Mouse (Mus musculus) splenic B cell, adult 2 months (primary cell): ENCODE data around the gene Csrp1.

Experiments used
- DNase-seq: peaks from one replicate; pipeline ENCODE4 v3.0.0-alpha.2; 2011; ENCODE audit warnings: low read depth, low spot score
- H3K27me3 ChIP-seq: 2 replicates; pipeline ENCODE4 v1.6.1; 2012; ENCODE audit warnings: mild to moderate bottlenecking, low read length, moderate library complexity, mixed read lengths; ENCODE audit not compliant: control insufficient read depth, poor library complexity, insufficient read depth, severe bottlenecking
- H3K36me3 ChIP-seq: 2 replicates; pipeline ENCODE4 v1.6.1; 2012; ENCODE audit warnings: mild to moderate bottlenecking, low read length, moderate library complexity, mixed read lengths; ENCODE audit not compliant: control insufficient read depth, poor library complexity, insufficient read depth, severe bottlenecking

Gene Csrp1

DNA sequence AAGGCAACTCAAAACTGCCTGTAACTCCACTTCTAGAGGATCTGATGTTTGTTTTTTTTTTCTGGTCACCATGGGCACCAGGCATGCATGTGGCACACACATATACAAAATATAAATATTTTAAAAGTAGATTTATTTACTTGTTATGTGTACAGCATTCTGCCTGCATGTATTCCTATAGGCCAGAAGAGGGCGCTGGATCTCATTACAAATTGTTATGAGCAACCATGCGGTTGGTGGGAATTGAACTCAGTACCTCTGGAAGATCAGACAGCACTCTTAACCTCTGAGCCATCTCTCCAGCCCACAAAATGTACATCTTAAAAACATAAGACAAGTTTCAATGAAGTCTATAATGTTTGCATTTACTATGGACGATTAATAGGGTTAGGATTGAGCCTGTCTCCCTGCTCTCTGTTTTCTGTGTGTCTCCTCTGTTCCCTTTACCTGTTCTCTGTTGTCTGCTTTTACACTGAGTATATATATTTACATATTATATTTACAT is 15.5 kb upstream of the Csrp1 start:
- DNase-seq: no peak
- Histone ChIP-seq H3K27me3 (no peaks in the 10 kb centered on the region), H3K36me3 (no peaks in the 10 kb centered on the region)

DNA sequence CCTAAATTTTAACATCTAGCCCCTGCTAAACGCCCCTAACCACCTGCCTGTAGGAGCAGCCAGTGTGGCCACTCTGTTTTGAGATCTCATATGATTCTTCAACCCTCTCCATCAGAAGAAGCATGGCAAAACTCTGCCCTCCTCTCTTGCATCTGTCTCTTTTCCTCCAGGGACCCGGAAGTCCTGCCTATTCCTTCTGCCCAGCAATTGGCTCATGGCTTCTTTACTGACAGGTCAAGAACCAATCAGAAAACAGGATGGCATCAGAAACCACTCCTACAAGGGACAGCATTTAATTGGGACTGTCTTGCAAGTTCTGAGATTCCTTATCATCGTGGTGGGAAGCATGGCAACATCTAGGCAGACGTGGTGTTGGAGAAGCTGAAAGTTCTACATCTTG is 11.5 kb upstream of the Csrp1 start:
- no peaks in the 10 kb centered on the region for H3K36me3 ChIP-seq
- no peak for DNase-seq
- H3K27me3 ChIP-seq: no peaks in the 10 kb centered on the region

DNA sequence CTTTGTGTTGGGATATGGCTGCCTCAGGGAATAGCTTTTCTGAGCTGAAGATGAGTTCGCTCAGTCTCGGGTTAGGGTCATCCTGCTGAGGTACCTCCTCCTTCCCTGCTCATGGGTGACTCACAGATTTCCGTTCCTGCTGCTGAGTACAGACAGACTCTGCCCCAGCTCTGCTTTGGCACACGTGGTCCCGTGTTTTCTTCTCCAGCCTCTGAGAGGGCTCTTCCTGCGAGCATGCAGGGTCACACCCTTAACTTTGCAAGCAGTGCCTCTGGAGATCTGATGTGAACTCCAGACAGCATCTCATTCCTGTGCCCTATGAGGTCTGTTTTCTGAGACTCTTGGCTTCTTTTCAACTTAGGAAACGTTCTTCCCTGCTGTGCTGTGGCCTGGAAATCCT is 8.7 kb upstream of the Csrp1 start:
- no peak for DNase-seq
- Histone ChIP-seq H3K36me3 (no peaks in the 10 kb centered on the region), H3K27me3 (no peaks in the 10 kb centered on the region)

GRCm38 (mm10) chr1:135714028-135714815 is 5.6 kb upstream of the Csrp1 start:
- no peak for DNase-seq
- H3K36me3 ChIP-seq: no peaks in the 10 kb centered on the region
- no peaks in the 10 kb centered on the region for H3K27me3 ChIP-seq

GRCm38 (mm10) chr1:135714901-135715609 is 4.8 kb upstream of the Csrp1 start:
- no peaks in the 10 kb centered on the region for H3K27me3 ChIP-seq
- no peak for DNase-seq

DNA sequence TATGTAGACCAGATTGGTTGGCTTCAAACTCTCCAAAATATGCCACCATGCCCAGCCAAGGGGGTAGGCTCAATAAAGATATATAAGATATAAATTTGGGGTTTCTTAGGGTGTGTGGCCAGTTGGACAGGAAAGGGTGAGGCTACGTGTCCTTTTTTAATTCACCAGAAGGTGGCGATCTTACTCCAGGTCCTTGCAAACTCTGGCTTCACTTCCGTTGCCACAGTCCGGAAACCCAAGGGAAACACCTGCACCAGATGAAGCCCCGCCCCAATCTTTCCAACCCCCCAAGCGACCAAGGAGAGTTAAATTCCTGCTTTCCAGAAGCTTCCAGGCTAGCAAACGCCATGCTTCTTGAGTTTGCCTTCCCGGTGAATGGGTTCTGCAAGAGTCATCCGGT is 375 bp upstream of the Csrp1 start:
- no peaks in the 10 kb centered on the region for H3K27me3 ChIP-seq
- peak; percentile 90 for DNase-seq
- no peaks in the 10 kb centered on the region for H3K36me3 ChIP-seq

More at GRCm38 (mm10) chr1:135714901-135715609, 4.8 kb upstream of the Csrp1 start:
- H3K36me3 ChIP-seq: no peaks in the 10 kb centered on the region

DNA sequence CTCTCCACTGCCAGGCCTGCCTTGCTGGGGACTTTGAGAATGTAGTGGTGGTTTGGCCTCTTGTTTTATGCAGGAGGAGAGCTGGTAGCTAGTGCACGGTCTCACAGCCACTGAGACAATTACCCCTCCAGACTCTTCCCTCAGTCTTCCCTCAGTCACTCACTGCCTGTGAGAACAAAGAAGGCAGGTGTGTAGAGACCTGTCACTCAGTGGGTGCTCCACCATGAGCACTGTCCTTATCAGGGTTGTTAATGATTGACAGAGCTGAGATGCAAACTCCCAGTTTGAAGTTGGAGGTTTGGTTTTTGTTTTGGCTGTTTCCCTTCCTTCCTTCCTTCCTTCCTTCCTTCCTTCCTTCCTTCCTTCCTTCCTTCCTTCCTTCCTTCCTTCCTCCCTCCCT is 3.2 kb downstream of the Csrp1 start:
- H3K27me3 ChIP-seq: no peaks in the 10 kb centered on the region
- H3K36me3 ChIP-seq: no peaks in the 10 kb centered on the region

GRCm38 (mm10) chr1:135724134-135724533 is 4.3 kb downstream of the Csrp1 start:
- Histone ChIP-seq H3K27me3 (no peaks in the 10 kb centered on the region), H3K36me3 (no peaks in the 10 kb centered on the region)
- no peak for DNase-seq

More for the DNA sequence above, 3.2 kb downstream of the Csrp1 start:
- no peak for DNase-seq

GRCm38 (mm10) chr1:135725324-135725723 is 5.5 kb downstream of the Csrp1 start:
- Histone ChIP-seq H3K27me3 (no peaks in the 10 kb centered on the region), H3K36me3 (no peaks in the 10 kb centered on the region)
- DNase-seq: no peak

- Histone ChIP-seq H3K27me3 (no peaks in the 10 kb centered on the region), H3K36me3 (no peaks in the 10 kb centered on the region)
- DNase-seq: peak; percentile 88
Observed at GRCm38 (mm10) chr1:135725936-135726335, 6.1 kb downstream of the Csrp1 start.

GRCm38 (mm10) chr1:135728631-135729366 is 8.9 kb downstream of the Csrp1 start:
- no peaks in the 10 kb centered on the region for H3K27me3 ChIP-seq

GRCm38 (mm10) chr1:135729367-135729713 is 9.5 kb downstream of the Csrp1 start:
- H3K27me3 ChIP-seq: no peaks in the 10 kb centered on the region
- DNase-seq: no peak
- no peaks in the 10 kb centered on the region for H3K36me3 ChIP-seq

More at GRCm38 (mm10) chr1:135728631-135729366, 8.9 kb downstream of the Csrp1 start:
- no peaks in the 10 kb centered on the region for H3K36me3 ChIP-seq
- peak; percentile 92 for DNase-seq

DNA sequence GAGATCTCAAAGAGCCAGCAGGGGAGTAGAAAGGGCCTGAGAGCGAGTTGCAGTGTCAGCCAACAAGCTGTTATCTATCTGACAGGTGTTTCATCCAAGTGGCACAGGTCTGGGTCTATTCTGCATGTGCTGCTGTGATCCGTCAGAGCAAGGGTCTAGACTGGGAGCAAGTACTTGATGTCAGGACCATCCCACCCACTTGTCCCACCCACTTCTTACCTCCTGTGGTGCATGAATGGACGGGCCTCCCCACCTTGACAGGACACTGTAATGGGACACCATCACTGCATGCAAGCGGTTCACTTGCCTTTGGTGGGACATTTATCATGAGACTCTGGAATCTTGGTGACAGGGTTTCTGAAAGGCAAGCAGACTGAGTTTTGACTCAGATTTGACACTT is 10.0 kb downstream of the Csrp1 start:
- no peak for DNase-seq
- Histone ChIP-seq H3K27me3 (no peaks in the 10 kb centered on the region), H3K36me3 (no peaks in the 10 kb centered on the region)

DNA sequence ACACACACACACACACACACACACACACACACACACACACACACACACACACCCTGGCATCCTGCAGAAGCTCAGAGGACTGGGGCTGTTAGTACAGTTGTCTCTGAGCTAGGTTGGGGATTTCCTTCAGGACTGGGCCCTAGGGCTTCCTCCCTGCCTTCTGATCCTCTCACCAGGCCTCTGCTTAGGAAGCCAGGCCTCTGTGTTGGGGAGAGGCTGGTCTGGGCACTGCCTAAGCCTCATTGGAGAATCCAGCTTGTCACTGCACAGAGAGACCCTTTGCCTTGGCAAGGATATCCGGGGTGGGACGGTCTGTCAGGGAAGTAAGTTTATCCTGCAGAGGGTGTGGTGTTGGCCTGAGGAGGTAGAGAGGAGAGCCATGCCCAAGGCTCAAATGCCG is 10.4 kb downstream of the Csrp1 start:
- no peaks in the 10 kb centered on the region for H3K27me3 ChIP-seq
- H3K36me3 ChIP-seq: no peaks in the 10 kb centered on the region
- no peak for DNase-seq

GRCm38 (mm10) chr1:135731393-135731792 is 11.5 kb downstream of the Csrp1 start:
- H3K36me3 ChIP-seq: no peaks in the 10 kb centered on the region; the same call in 1 of the 2 replicates
- DNase-seq: no peak
- H3K27me3 ChIP-seq: no peaks in the 10 kb centered on the region
